Mouse (Mus musculus): ENCODE data around the gene Pgpep1.

The Pgpep1 gene

DNA sequence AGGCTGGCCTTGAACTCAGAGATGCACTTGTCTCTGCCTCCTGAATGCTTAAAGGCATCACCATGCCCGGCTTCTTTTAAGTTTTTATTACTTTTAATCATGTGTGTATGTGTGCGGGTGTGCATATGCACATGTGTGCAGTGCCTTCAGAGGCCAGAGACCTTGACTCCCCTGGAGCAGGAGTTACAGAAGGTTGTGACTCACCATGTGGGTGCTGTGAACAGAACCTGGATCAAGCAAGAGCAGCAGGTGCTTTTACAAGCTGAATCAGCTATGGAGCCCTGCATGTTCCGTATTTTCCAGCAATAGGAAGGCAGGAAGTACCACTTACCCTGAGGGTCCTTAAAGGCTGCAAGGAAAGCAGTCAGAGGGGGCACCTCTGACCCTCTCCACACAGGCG, 31.0 kb upstream of the Pgpep1 start:
- no peak for DNase-seq (ENCODE audit: low spot score in 2 of 2)

DNA sequence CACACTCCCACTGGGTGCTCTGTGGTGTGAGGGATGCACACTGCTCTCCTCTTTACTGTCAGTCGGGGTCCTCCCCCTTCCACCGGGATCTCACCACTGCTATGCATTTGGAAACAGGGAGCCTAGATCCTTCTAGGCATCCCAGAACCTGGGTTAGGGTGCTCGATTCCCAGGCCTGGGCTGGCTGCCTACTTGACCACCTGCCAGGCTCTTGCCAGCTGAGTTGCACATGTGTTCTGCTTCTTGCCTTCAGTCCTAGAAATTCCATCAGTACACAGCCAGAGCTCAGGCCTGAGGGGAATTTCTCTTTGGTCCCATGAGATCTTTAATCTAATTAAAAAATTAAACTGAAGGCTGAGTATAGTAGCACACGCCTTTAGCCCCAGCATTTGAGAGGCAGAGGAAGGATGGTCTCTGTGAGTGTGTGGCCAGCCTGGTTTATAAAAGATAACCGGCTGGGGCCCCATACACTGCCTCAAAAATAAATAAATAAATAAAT, 29.8 kb upstream of the Pgpep1 start:
- no peak for DNase-seq (ENCODE audit: low spot score in 2 of 2)

DNA sequence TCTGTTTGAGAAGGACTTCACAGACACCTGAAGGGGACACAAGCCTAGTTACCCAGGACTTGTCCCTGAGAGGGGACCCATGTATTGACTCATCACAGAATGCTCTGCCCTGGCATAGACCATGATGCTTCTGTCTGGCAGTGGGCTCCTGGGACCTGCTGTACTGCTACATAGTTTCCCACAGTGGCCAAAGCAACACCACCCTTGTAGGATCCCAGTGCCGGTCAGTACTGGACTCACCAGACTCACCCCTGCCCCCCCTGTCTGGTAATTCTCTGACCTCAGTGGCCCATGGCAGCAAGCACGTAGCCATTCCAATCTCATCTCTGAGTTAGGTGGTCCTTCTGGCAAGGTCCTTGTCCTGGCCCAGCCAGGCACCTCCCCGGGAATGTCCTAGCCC, 27.9 kb upstream of the Pgpep1 start:
- no peak for DNase-seq (ENCODE audit: low spot score in 2 of 2)

DNA sequence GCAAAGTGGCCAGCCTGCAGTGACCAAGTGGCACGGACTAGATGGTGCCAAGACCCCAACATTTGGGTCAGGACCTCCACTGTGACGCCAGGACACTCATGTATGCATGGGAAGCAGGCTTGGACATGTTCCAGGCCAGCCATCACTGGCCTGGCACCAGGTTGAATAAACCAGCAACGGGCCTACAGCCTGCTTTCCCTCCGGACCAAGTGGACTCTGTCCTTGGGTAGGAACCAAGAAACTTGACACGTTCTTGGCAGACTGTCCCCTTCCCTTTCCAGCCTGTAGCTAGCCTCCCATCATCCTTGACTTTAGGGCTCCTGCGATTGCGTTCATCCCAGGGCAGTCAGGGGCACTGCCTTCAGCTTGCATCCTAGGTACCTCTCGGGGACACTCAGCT, 27.4 kb upstream of the Pgpep1 start:
- DNase-seq (ENCODE audit: low spot score in 2 of 2) = no peak

DNA sequence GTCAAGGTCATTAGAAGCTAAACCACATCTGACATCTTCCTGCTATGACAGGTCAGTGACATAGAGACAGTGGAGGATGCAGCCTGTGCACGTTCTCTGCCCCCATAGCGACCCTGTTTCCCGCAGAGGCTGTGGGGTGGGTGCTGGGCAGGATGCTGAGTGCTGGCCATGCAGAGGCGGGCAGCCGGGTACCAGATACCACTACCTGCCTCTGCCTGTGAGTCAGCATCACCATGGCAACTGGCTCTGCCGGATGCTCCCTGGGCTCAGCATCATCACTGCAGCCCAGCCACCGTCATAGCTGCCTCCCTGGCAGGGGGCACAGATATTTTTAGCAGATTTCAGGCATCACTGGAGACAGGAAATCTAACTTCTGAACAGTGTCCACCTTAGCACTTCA, 24.1 kb upstream of the Pgpep1 start:
- peak; percentile 49 to 65 for DNase-seq (ENCODE audit: low spot score in 2 of 2)

DNA sequence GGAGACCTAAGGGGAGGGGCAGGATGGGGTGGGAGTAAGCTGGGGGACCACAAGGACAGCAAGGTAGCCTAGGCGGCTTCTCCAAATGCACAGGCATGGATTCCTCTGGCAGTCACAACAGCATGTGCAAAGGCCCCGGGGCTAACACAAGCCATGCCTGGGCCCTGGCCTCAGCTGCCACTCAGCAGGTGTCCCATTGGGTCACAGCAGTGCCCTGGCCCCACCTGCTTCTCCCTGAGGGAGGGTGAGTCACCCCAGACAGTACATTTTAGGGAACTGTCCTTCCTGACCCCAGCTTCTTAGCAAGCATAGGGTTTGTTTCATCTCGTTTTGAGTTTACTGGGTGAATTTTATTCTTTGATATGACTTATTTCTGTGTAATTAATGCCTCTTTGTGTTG, 22.5 kb upstream of the Pgpep1 start:
- no peak for DNase-seq (ENCODE audit: low spot score in 2 of 2)

DNA sequence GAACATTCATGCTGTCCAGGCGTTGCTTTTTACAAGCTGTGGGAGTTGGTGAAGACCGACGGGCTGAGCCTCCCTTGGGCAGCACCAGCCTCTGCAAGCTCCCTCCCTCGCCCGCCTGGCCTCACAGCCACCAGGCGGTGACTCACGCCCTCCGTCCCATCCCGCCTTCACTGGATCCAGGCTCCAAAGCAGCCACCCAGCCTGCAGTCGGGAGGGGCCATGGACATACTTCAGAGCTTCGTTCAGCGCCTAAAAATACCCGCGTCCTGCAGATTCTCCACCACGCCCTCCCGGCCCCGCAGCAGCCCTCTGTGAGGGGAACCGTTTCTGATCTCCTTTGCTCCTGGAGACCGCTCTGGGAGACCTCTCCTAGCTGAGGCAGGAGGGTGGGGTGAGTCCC, 22.0 kb upstream of the Pgpep1 start:
- DNase-seq (ENCODE audit: low spot score in 2 of 2) = no peak

DNA sequence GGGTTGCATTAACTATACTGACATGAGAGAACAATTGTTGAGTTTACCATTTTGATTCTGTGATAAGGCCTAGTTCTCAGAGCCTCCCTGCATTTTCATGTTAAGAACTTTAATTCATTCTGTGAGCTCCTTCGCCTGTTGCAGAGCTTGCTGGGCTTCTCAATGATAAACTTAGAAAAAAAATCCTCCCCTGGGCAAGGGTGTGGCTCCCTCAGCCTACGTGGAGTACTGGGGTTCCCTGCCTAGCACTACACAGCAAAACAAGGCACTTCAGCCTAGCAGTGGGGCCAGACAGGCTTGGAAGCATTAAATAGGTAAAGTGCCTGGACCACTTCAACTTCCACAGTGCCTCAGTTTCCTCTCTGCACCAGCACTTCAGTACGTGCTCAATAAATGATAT, 21.2 kb upstream of the Pgpep1 start:
- DNase-seq (ENCODE audit: low spot score in 2 of 2) = no peak

DNA sequence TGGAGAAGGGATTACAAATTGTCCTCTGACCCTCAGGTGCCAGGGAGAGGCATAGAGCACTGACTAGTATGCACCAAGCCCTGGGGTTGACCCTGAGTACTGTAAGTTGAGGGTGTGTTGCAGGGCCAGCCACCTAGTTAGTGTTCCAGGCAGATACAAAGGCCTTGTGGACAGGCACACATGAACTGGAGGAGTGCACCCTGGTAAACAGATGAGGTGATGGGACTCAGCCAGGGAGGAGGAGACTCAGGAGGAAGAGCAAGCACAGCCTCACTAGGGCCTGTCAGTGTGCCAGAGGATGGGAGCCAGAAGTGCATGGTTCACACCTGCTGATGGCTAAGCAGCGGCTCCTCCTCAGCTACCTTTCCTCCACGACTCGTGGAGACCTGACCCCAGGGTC, 19.9 kb upstream of the Pgpep1 start:
- DNase-seq (ENCODE audit: low spot score in 2 of 2) = no peak

DNA sequence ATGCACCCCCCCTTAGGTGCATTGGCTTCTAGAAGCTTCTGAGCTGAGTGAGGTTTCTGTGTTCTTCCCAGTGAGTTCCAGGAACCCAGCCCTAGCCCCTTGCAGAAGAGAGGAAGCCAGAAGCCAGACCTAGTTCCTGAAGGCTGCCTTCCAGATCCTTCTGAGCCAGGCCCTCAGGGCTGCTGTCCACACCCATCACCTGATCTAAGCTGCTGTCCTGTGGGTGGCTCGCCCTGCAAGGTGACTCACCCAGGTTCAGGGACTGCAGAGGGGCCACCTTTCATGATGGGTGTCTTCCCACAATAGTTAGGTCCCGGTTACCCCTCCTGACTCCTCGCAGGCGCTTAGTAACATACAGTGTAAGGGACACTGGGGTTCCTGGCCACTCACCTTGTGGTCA, 19.2 kb upstream of the Pgpep1 start:
- DNase-seq (ENCODE audit: low spot score in 2 of 2) = no peak

DNA sequence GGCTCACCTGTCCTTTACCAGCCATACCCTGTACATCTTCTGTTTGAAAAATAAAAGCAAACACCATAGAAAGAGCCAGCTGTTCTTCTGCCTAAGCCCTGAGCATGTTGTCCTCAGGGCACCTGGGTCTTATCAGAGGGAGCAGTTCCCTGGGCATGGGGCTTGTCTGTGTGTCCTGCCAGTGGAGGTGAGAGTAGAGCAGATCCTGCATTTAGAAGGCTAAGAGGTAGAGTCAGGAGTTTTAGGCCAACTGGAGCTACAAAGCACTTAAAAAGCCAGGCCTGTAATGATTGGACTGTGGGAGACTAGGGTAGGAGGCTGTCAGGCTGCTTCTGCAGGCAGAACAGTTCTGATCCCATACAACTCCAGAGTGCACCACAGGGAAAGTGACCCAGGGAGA, 18.5 kb upstream of the Pgpep1 start:
- no peak for DNase-seq (ENCODE audit: low spot score in 2 of 2)

DNA sequence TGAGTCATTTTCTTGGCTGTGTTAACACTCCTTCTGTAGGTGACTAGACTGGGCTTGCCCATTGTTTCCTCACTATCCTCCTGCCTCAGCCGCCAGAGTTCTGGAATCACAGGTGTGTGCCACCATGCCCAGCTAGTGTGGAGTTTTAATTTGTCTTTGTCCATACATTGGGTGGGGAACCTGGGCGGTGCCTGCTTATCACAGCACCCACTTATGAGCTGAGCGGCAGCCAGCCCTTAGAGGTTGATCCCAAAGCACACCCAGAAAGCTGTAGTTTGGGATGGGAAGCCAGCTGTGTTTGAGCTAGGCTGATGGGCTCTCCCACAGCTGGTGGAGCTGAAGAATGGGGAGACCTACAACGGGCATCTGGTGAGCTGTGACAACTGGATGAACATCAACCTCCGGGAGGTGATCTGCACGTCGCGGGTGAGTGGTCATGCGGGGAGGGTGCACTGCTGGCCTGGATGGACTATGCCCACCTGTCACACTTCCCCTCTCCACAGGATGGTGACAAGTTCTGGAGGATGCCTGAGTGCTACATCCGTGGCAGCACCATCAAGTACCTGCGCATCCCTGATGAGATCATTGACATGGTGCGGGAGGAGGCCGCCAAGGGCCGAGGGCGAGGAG, 17.4 kb upstream of the Pgpep1 start:
- DNase-seq (ENCODE audit: low spot score in 2 of 2) = no peak

DNA sequence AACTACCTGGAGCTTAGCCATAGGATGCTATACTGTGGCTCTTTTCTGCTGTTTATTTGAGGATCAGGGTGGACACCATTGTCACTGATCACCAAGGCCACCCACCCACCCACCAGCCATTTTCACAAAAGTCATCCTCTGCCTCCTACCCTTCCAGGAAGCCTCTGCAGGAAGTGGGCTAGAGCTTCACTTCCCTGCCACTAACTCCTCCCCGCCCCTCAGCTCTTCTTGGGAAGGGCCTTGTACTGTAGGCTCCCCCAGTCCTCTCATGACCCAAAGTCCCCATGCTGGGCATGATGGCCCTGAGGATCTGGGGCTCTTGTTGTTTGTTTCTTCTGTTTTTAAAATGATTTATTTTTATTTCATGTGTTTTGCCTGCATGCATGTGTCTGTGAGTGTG, 15.1 kb upstream of the Pgpep1 start:
- peak in 1 of 2 experiments; percentile 45 for DNase-seq (ENCODE audit: low spot score in 2 of 2)

DNA sequence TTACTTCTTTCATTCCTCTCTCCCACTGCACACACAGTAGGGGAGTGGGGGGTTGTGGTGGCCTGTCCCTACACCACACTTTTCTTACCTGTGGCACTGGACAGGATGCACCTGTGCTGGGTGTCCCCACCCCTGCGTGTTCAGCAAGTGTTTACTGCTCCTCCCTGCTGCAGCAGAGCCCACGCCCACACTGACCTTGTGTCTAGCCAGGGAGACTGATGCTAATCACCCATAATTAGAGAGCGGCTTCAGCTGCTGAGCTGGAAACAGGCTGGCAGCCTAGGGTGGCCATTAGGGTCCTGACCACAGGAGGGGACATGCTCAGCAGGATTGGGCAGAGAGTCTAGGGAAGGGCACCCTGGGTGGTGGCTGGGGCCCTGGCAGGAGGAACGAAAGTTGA, 14.5 kb upstream of the Pgpep1 start:
- DNase-seq (ENCODE audit: low spot score in 2 of 2) = no peak

DNA sequence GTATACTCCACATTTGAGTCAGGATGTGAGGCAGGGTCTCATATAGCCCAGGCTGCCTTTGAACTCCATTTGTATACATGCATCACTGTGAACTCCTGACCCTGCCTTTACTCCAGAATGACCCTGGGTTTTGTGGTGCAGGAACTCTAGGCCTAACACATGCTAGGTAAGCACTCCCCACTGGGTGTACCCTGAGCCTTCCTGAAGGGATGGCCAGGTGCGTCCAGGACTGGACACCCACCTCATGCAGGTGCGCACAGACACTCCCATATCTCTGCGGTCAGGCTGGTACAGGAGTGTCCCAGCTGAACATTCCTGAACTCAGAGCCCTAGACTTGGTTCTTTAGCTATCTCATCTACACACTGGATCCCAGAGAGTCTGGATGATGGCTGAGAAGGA, 13.9 kb upstream of the Pgpep1 start:
- DNase-seq (ENCODE audit: low spot score in 2 of 2) = no peak

DNA sequence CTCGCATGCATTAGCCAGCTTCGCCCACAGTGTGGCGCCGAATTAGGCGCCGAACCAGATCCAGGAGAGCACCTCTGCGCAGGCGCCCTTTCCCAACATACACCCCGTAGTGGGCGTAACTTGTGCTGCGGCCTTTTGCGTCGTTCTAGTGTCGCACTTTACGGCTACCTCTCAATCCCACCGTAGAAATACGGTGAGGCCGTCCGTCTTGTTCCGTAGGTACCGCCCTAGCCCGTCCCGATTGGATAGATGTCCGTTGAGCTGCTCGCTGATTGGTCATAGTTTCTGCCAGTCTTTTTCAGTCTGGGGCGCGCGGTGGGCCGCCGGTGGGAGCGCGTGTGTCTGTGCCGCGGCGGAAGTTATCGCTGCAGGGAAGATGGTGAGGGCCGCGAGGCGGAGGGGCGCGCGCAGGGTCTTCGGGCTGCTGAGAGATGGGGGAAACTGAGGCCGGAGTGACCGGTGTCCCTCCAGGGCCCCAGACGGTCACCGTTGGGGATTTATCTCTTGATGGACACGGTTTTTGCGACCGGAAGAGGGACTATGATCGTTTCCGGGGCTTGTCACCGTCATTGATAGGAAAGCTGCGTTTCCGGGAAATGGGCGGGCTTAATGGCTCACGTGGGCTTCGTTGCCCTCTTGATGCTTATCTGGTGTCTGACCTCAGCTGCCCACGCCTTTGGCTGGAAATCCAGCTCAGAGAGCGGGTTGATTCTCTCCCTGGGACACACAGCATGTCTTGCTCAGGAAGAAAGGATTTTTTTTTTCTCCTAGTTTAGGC, 13.1 kb upstream of the Pgpep1 start, which contains the start of gene Lsm4:
TSS of gene Lsm4 (plus strand) at position 170 of the 778 bp plus-strand sequence.
- peak; percentile 98 to 99 for DNase-seq (ENCODE audit: low spot score in 2 of 2)

DNA sequence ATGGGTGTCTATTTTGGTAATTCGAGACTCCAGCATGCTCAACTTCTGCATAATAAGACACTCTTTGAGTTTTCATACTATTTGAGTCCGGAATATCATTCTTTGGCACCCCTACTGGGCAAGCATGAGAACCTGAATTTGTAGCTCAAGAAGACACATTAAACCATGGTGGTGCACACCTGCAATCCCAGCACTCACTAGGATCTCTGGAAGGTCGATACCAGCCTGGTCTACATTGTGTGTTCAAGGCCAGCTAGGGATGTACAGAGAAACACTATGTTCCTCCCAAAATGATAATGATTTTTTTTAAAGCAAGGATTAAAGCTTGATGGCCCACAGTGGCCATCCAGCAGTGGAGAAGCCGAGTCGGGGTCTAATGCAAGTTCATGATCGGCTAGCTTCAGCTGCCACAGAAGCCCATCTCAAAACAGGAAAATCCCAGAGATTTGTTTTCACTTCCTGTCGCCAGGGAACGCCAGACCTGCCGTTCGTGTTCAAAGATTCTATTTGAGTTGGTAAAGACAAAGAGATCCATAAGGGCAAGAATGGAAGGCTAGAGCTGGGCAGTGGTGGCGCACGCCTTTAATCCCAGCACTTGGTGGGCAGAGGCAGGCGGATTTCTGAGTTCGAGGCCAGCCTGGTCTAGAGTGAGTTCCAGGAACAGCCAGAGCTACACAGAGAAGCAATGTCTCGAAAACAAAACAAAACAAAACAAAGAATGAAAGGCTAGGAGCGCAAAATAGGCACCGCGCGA, 12.3 kb upstream of the Pgpep1 start:
- no peak for DNase-seq (ENCODE audit: low spot score in 2 of 2)

DNA sequence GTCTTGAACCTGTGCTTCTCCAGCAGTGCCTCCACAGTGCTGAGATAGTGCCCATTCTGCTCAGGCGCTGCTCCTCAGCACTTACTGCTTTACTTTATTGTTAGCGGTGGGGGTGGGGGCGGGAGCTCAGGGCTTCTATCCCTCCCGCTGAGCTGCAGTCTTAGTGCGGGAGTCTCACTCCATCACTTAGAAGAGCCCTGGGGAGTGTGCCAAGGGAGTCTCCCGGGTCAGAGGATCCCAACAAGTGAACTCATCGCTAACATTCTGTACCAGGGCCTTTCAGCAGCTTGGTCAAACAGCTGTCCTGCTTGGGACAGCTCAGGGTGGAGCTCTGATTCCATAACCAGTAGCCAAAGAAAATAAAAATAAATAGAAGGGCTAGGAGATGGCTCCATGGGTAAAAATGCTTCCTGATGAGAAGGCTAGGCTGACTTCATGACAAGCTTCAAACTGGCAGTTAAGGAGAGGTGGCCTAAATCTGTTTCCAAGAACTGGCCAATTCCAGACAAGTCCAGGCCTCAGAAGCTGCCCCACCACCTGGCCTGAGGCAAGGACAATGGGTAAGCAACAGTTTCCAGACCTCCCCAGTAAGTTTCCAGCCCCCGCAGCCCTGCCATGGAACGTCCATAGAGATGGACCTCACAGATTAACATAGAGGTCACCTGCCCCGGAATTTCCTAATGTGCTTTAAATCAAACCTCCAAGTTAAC, 11.6 kb upstream of the Pgpep1 start:
- DNase-seq (ENCODE audit: low spot score in 2 of 2) = no peak

DNA sequence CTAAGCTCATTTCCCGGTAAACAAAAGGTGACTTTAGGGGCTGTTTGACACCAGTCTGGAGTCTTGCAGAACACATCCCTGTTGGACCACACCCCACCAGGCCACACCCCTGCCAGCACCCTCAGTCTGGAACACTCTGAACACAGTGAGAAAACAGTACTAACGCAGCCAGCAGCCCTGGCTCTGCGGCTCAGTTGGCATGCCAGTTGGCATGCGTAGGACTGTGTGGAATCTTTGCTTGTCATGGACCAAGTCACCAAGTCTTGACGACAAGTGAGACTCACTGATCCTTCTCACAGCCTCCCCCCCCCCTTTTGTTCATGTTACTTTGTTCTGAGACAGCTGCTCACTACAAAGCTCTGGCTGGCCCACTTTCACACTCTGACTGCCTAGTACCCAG, 6.9 kb upstream of the Pgpep1 start:
- no peak for DNase-seq (ENCODE audit: low spot score in 2 of 2)

DNA sequence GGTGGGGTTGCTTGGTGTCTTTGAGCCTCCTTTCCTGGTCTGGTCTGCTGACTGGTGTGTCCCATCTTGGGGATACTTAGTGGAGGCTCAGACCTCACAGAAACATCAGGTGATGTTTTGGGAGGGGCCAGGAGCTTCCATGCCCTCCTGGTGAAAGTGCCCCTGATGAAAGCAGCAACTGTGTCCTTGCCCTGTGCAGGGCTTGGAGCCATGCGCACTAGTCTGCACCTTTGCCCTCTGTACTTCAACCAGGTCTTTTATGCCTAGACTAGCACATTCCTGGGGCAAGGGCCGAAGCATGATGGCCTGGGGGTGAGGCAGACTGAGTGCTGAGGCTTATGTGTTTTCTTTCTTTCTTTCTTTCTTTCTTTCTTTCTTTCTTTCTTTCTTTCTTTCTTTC, 5.4 kb upstream of the Pgpep1 start:
- DNase-seq (ENCODE audit: low spot score in 2 of 2) = no peak

DNA sequence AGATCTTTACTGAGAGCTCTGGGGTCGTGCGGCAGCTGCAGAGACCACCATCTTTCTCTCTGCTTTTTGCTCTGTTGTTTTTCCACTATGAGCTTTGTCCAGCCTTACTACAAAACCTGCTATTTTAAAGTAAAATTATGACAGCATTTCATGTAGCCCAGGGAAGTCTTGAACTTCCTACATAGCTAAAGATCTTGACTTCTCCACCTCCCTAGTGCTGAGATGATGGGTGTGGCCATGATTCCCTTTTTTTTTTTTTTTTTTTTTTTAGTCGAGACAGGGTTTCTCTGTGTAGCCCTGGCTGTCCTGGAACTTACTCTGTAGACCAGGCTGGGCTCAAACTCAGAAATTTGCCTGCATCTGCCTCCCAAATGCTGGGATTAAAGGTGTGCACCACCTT, 4.4 kb upstream of the Pgpep1 start:
- no peak for DNase-seq (ENCODE audit: low spot score in 2 of 2)

DNA sequence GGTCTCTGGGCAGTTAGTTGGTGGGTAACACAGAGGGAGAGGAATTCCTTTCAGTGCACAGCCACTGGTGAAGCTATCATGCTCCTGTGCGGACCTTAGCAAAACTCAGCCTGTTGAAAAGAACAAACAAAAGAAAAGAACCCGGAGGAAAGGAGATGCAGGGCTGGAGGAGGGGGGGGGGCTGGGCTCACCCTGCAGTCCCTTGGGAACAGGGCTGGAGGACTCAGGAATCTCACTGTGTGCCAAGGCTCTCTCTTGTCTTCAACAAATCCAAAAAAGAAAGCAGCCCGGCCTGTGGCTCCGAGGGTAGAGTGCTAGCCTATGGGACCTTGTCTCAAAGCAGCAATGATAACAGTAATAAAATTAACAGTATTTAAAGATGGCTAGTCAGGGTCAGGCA, 3.5 kb upstream of the Pgpep1 start:
- no peak for DNase-seq (ENCODE audit: low spot score in 2 of 2)
